Mouse (Mus musculus) heart, adult 2 months (tissue): ENCODE data around the gene Wrap53. TPM values are rescaled to one million over a fixed set of nuclear protein-coding genes. Genes with fewer than 3 reads are reported as not detected.
"Not testable (repeated sequence)": the region's sequence is repeated elsewhere in the genome, so short reads cannot be mapped to it uniquely, and the experiment has no call there.

ENCODE experiments used
- DNase-seq, 2 experiments: peaks; one replicate each; pipeline ENCODE4 v3.0.0; 2021
- H3K27ac ChIP-seq: fragments of 200-600 bp; 2 replicates; pipeline ENCODE4 v1.8.1; 2022
- H3K27me3 ChIP-seq: fragments of 200-500 bp; 2 replicates; pipeline ENCODE4 v1.6.1; 2012; ENCODE audit warnings: mild to moderate bottlenecking, low read length, inconsistent platforms, mixed read lengths; ENCODE audit not compliant: control insufficient read depth, insufficient read depth
- H3K36me3 ChIP-seq: fragments of 200-500 bp; 2 replicates; pipeline ENCODE4 v1.6.1; 2012; ENCODE audit warnings: low read length, inconsistent platforms; ENCODE audit not compliant: control insufficient read depth, insufficient read depth
- H3K4me1 ChIP-seq: fragments of 200-500 bp; 2 replicates; pipeline ENCODE4 v1.6.1; 2011; ENCODE audit warnings: low read length; ENCODE audit not compliant: control insufficient read depth, insufficient read depth
- H3K4me3 ChIP-seq: fragments of 200-600 bp; 2 replicates; pipeline ENCODE4 v1.8.1; 2022
- H3K79me2 ChIP-seq: fragments of 200-500 bp; replicated peaks from 2 replicates; pipeline ENCODE4 v1.6.1; 2012; ENCODE audit warnings: mild to moderate bottlenecking, inconsistent platforms, low read length, moderate library complexity, mixed read lengths; ENCODE audit not compliant: control insufficient read depth, insufficient read depth
- H3K9ac ChIP-seq: fragments of 200-500 bp; 2 replicates; pipeline ENCODE4 v1.6.1; 2012; ENCODE audit warnings: low read depth, mild to moderate bottlenecking, control low read depth, inconsistent platforms, low read length, mixed read lengths
- CTCF ChIP-seq: fragments of 200-600 bp; IDR thresholded peaks from 2 replicates; pipeline ENCODE4 v1.8.1; 2022; ENCODE audit warnings: antibody characterized with exemption, mild to moderate bottlenecking, moderate library complexity
- EP300 ChIP-seq: fragments of 200-500 bp; IDR thresholded peaks from 2 replicates; pipeline ENCODE4 v1.6.1; 2011; ENCODE audit warnings: low read depth, low read length, control low read depth; ENCODE audit not compliant: insufficient read depth
- POLR2A ChIP-seq: fragments of 200-500 bp; IDR thresholded peaks from 2 replicates; pipeline ENCODE4 v1.6.1; 2011; ENCODE audit warnings: mild to moderate bottlenecking, low read depth, low read length, control low read depth; ENCODE audit not compliant: insufficient read depth
- WGBS: fragments of 180-500 bp; shearing (Covaris S2); methylation state at CpG from one replicate; pipeline ENCODE4 v1.1.7; 2018; 5-methylcytosine and 5-hydroxymethylcytosine counted together
- intact Hi-C: fragments of 180-260 bp; cut with DNase I; formaldehyde crosslinking; loops from one replicate; pipeline ENCODE4 v1.15.1; 2025
- polyA plus RNA-seq: library from polyadenylated mRNA; depleted of rRNA; stranded (reverse); fragments of >200 nt; gene quantifications from 2 replicates; pipeline ENCODE4 v1.2.3, GENCODE M21; 2012
- total RNA-seq, 2 experiments: library from RNA; stranded (reverse); gene quantifications; 2 replicates each; pipeline ENCODE4 v1.2.3; 2021

Gene Wrap53
- total and polyA plus RNA-seq, 3 experiments = 5.4 to 10.1 (median 5.6) TPM

DNA sequence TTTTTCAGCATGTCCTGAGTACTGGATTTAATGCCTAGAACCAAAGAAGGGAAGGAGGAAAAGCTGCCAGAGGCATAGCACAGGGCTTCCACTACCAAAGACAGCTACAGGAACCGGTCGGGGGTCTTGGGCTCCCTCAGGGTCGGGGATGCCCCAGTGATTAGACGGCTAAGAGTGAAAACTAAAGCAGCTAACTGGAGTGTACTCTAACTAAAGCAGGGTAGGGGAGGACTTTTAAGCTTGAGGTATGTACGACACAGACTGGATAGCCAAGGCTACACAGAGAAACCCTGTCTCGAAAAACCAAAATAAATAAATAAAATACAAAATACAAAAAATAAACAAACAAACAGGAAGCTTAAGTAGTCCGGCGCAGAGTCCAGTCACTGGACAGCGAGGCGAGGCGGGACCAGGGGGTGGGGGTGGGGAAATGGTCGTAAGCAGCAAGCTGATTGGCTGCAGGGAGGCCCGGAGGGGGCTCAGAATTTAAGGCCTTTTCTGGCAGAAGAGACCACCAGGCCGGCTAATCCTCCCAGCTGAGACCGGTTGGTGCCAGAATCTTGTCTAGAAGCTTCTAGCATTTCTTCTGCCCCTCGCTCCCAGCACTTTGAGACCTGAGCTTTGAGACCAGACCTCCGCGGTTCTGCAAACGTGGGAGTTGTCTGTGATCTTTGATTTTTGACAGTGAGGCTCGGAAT, 41.7 kb upstream of the Wrap53 start, which contains the start of gene Sat2:
TSS of gene Sat2 (plus strand) at position 454 of the 698 bp plus-strand sequence.
- no peaks in the 10 kb centered on the region for H3K36me3 ChIP-seq
- no peaks in the 10 kb centered on the region for H3K79me2 ChIP-seq
- H3K4me3 ChIP-seq = peak within 1 kb of the TSS; percentile 79
- 1% methylated on average over 20 of the region's 20 CpGs for WGBS
- intact Hi-C loops = no loop called here
- no peak for TF ChIP-seq CTCF
- peak; percentile 65 for TF ChIP-seq POLR2A
- TF ChIP-seq EP300 = no peak
- peak within 1 kb of the TSS; percentile 86 for H3K27ac ChIP-seq
- peak; percentile 70 to 75 for DNase-seq
- peak within 1 kb of the TSS; percentile 67 for H3K9ac ChIP-seq
- H3K4me1 ChIP-seq = peaks cover 1% of the 10 kb centered on the region; the same call in 1 of the 2 replicates
- H3K27me3 ChIP-seq = no peaks in the 10 kb centered on the region

DNA sequence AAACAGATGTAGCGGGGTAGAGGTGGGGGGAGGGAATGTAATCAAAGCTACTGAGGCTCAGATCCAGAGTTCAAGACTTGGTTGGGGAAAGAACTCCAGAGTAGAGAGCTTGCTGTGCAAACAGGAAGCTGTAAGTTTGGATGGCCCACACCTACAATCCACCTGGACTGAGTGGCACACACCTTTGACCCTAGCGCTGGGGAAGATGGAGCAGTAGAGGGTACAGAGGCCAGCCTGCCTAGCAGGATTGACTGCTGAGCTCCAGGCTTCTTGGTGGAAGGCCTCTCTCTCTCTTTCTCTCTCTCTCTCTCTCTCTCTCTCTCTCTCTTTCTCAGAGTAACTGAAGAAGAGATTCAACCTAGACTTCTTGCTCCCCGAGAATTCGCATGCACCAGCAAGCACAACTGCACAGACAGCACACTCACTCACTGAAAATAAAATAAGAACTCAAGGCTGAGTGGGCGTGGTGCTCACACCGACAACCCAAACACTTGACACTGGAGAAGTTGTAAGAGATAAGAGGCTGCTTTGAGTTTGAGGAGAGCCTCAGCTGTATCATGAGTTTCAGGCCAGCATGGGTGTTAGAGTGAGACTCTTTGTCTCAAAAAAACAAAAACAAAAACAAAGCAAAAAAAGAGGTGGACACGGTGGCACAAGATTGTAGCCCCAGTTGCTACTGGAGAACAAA, 40.5 kb upstream of the Wrap53 start:
- TF ChIP-seq POLR2A (no peak), CTCF (no peak), EP300 (no peak)
- 74% methylated on average over 7 of the region's 7 CpGs for WGBS
- peaks cover 1% of the 10 kb centered on the region; the same call in 1 of the 2 replicates for H3K4me1 ChIP-seq

DNA sequence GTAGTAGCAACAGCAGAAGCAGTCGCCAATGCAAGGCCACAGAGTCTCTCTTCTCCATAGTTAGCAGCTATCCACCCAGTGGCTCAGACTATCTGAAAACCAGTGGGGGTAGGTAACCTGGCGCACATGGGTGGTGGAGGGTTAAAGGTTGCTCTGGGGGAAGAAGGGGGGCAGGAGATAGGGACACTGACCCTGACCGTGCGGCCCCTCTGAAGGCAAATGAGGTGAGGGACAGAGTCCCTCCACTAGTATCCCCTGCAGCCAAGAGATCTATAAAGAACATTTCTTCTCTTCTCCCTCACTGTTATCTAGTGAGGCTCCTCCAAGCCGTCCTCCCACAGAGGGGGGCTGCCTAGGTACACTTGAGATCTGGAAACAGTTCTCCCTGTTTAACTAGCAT, 37.8 kb upstream of the Wrap53 start, which contains the start of gene Shbg:
TSS of gene Shbg (minus strand) at position 101 of the 400 bp plus-strand sequence.
- Histone ChIP-seq H3K27me3 (no peaks in the 10 kb centered on the region), H3K79me2 (no peaks in the 10 kb centered on the region), H3K4me1 (peaks cover 3% of the 10 kb centered on the region; the same call in 1 of the 2 replicates), H3K4me3 (no peak within 1 kb of the TSS), H3K27ac (no peak within 1 kb of the TSS), H3K9ac (no peak within 1 kb of the TSS), H3K36me3 (no peaks in the 10 kb centered on the region)
- WGBS = 50% methylated on average over 5 of the region's 5 CpGs
- no peak for TF ChIP-seq POLR2A
- no peak for TF ChIP-seq EP300
- no peak for TF ChIP-seq CTCF
- intact Hi-C loops = no loop called here
- no peak for DNase-seq

More for the DNA sequence above, 40.5 kb upstream of the Wrap53 start:
- no peak for DNase-seq
- Histone ChIP-seq H3K27ac (no peak overlapping the region), H3K27me3 (no peaks in the 10 kb centered on the region), H3K79me2 (no peaks in the 10 kb centered on the region), H3K4me3 (no peak overlapping the region), H3K36me3 (no peaks in the 10 kb centered on the region), H3K9ac (no peak overlapping the region)
- intact Hi-C loops = no loop called here

DNA sequence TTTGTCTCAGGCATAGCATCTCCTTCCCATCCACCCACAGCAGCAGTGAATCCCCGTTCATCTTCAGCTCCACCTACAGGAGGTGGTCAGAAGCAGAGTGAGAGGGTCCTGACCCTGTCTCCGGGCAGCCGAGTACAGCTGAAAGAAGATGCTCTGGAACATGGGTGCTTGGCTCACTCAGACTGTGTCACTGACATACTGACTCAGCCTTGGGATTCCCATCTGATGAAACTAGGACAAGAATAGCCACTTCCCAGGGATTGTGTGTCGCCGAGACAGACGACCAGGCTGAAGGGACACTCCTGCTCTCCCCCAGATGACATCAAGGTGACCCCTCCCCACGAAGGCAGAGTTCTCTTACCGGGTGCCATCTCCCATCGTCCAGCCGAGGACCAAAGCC, 36.7 kb upstream of the Wrap53 start:
- no peak overlapping the region for H3K9ac ChIP-seq

DNA sequence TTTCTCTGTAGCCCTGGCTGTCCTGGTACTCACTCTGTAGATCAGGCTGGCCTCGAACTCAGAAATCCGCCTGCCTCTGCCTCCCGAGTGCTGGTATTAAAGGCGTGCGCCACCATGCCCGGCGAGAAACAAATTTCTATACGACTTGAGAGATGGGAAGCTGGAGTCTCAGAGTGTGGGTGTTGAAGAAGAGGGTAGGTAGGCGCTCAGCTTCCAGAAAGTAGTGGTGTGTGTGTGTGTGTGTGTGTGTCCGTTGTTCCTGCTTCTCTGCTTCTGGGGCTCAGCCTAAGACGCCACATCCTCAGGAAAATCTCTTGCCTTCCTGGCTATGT, 34.2 kb upstream of the Wrap53 start:
- WGBS = 43% methylated on average over 11 of the region's 11 CpGs
- H3K79me2 ChIP-seq, H3K4me1 ChIP-seq, DNase-seq, H3K4me3 ChIP-seq, H3K27ac ChIP-seq, H3K36me3 ChIP-seq, H3K27me3 ChIP-seq: not testable (repeated sequence)
- peak overlapping the region; percentile 36; the same call in 1 of the 2 replicates for H3K9ac ChIP-seq
- intact Hi-C loops = loop anchor here (1.0 kb wide), 2 partner anchors 35 to 68 kb away; no protein-coding TSS in a partner anchor

More for the DNA sequence above, 36.7 kb upstream of the Wrap53 start:
- Histone ChIP-seq H3K27me3 (no peaks in the 10 kb centered on the region), H3K79me2 (no peaks in the 10 kb centered on the region), H3K27ac (no peak overlapping the region), H3K4me3 (no peak overlapping the region), H3K4me1 (peaks cover 3% of the 10 kb centered on the region; the same call in 1 of the 2 replicates), H3K36me3 (no peaks in the 10 kb centered on the region)
- intact Hi-C loops = no loop called here
- TF ChIP-seq EP300 = no peak
- TF ChIP-seq POLR2A = no peak
- no peak for TF ChIP-seq CTCF
- DNase-seq = no peak
- 39% methylated on average over 10 of the region's 10 CpGs for WGBS
